Mouse (Mus musculus) hindbrain, postnatal 0 days (tissue): ENCODE results near the gene Yy1. TPM values are rescaled to one million over a fixed set of nuclear protein-coding genes. Genes with fewer than 3 reads are reported as not detected.
A peak's percentile ranks its signal among the peaks of the same experiment; 100 is the strongest.

Experiments
- ATAC-seq: fragments of 200-750 bp; cut with Nextera tagmentation; 2 replicates; pipeline ENCODE4 v1.8.0; 2017; ENCODE audit warnings: mild to moderate bottlenecking, moderate TSS enrichment, moderate library complexity
- DNase-seq: peaks from one replicate; pipeline ENCODE4 v3.0.0-alpha.2; 2015; ENCODE audit warnings: low spot score
- H3K27ac ChIP-seq: fragments of 300-500 bp; sonication (generic); 2 replicates; pipeline ENCODE4 v1.5.1; 2014; ENCODE audit warnings: mild to moderate bottlenecking
- H3K27me3 ChIP-seq: fragments of 300-500 bp; sonication (generic); 2 replicates; pipeline ENCODE4 v1.6.1; 2014; ENCODE audit warnings: low read length, mixed read lengths; ENCODE audit not compliant: insufficient read depth
- H3K36me3 ChIP-seq: fragments of 300-500 bp; sonication (generic); 2 replicates; pipeline ENCODE4 v1.6.1; 2014; ENCODE audit warnings: low read length, mixed read lengths; ENCODE audit not compliant: insufficient read depth
- H3K4me1 ChIP-seq: fragments of 300-500 bp; sonication (generic); 2 replicates; pipeline ENCODE4 v1.6.1; 2014; ENCODE audit warnings: antibody characterized with exemption, low read length, mixed read lengths; ENCODE audit not compliant: insufficient read depth
- H3K4me2 ChIP-seq: fragments of 300-500 bp; sonication (generic); 2 replicates; pipeline ENCODE4 v1.6.1; 2014; ENCODE audit warnings: low read depth, mild to moderate bottlenecking, low read length, moderate library complexity, mixed read lengths
- H3K4me3 ChIP-seq: fragments of 300-500 bp; sonication (generic); 2 replicates; pipeline ENCODE4 v1.5.1; 2014; ENCODE audit warnings: low read length
- H3K9ac ChIP-seq: fragments of 300-500 bp; sonication (generic); replicated peaks from 2 replicates; pipeline ENCODE4 v1.6.1; 2014; ENCODE audit warnings: mild to moderate bottlenecking, low read length, moderate library complexity, mixed read lengths
- H3K9me3 ChIP-seq: fragments of 300-500 bp; sonication (generic); 2 replicates; pipeline ENCODE4 v1.6.1; 2016; ENCODE audit warnings: low read length, mixed read lengths
- CTCF ChIP-seq: IDR thresholded peaks from 2 replicates; pipeline ENCODE4 v1.5.1; 2016; ENCODE audit warnings: antibody characterized with exemption, control low read depth, low read depth
- WGBS: fragments of 180-500 bp; shearing (Covaris S2); extraction: QIAGEN DNeasy Blood & Tissue Kit; methylation state at CpG from one replicate; pipeline ENCODE4 v1.1.7; 2014; 5-methylcytosine and 5-hydroxymethylcytosine counted together
- polyA plus RNA-seq: library from polyadenylated mRNA; unstranded; fragments of >200 nt; fragmentation: Nextera tagmentation; extraction: Ambion mirVana; gene quantifications from 2 replicates; pipeline ENCODE4 v1.2.1, GENCODE M21; 2015
- total RNA-seq: library from RNA; depleted of rRNA; stranded (reverse); fragments of >200 nt; gene quantifications from 2 replicates; pipeline ENCODE4 v1.2.3, GENCODE M21; 2014

The Yy1 gene
- total and polyA plus RNA-seq, 2 experiments from 2014 or later, result 7.9 to 30.2 TPM

GRCm38 (mm10) chr12:108810309-108810708, 17.5 kb downstream of the Yy1 start:
- H3K4me3 ChIP-seq, result no peak overlapping the region
- no peaks in the 10 kb centered on the region for H3K4me1 ChIP-seq
- H3K36me3 ChIP-seq, result no peaks in the 10 kb centered on the region; the same call in 1 of the 2 replicates
- H3K9ac ChIP-seq, result no peak overlapping the region
- ATAC-seq, result no peak
- H3K4me2 ChIP-seq, result no peak overlapping the region
- no peak overlapping the region for H3K27ac ChIP-seq
- DNase-seq, result no peak
- WGBS, result 88% methylated on average over 7 of the region's 7 CpGs
- TF ChIP-seq CTCF, result no peak
- H3K27me3 ChIP-seq, result no peaks in the 10 kb centered on the region
- no peaks in the 10 kb centered on the region for H3K9me3 ChIP-seq

GRCm38 (mm10) chr12:108811133-108811532, 18.4 kb downstream of the Yy1 start:
- ATAC-seq (no peak), DNase-seq (peak; percentile 49)
- WGBS, result 51% methylated on average over 2 of the region's 2 CpGs

GRCm38 (mm10) chr12:108812463-108812862, 19.7 kb downstream of the Yy1 start:
- Histone ChIP-seq H3K4me1 (no peaks in the 10 kb centered on the region), H3K9ac (no peak overlapping the region), H3K27ac (no peak overlapping the region), H3K4me2 (no peak overlapping the region), H3K9me3 (no peaks in the 10 kb centered on the region), H3K4me3 (no peak overlapping the region), H3K27me3 (no peaks in the 10 kb centered on the region), H3K36me3 (no peaks in the 10 kb centered on the region; the same call in 1 of the 2 replicates)
- 84% methylated on average over 6 of the region's 6 CpGs for WGBS
- TF ChIP-seq CTCF, result no peak
- DNase-seq (no peak), ATAC-seq (no peak)

More at GRCm38 (mm10) chr12:108811133-108811532, 18.4 kb downstream of the Yy1 start:
- H3K4me3 ChIP-seq, result no peak overlapping the region
- no peak overlapping the region for H3K9ac ChIP-seq
- peak; percentile 67 for TF ChIP-seq CTCF
- 0 out of 2 replicates have a peak overlapping the region, but pooled peaks have one; percentile 1 for H3K27ac ChIP-seq
- H3K4me1 ChIP-seq, result no peaks in the 10 kb centered on the region
- no peaks in the 10 kb centered on the region; the same call in 1 of the 2 replicates for H3K36me3 ChIP-seq
- no peaks in the 10 kb centered on the region for H3K9me3 ChIP-seq
- H3K4me2 ChIP-seq, result no peak overlapping the region
- H3K27me3 ChIP-seq, result no peaks in the 10 kb centered on the region

GRCm38 (mm10) chr12:108814470-108814869, 21.7 kb downstream of the Yy1 start:
- WGBS, result 94% methylated on average over 6 of the region's 6 CpGs

GRCm38 (mm10) chr12:108816569-108816968, 23.8 kb downstream of the Yy1 start:
- no peaks in the 10 kb centered on the region for H3K4me1 ChIP-seq
- no peaks in the 10 kb centered on the region for H3K9me3 ChIP-seq
- 74% methylated on average over 11 of the region's 11 CpGs for WGBS
- no peak for TF ChIP-seq CTCF
- no peaks in the 10 kb centered on the region; the same call in 1 of the 2 replicates for H3K36me3 ChIP-seq
- no peak overlapping the region for H3K27ac ChIP-seq
- H3K4me3 ChIP-seq, result no peak overlapping the region
- H3K9ac ChIP-seq, result no peak overlapping the region
- DNase-seq, result no peak
- H3K4me2 ChIP-seq, result no peak overlapping the region
- H3K27me3 ChIP-seq, result no peaks in the 10 kb centered on the region
- no peak for ATAC-seq

More at GRCm38 (mm10) chr12:108814470-108814869, 21.7 kb downstream of the Yy1 start:
- H3K27ac ChIP-seq, result no peak overlapping the region
- ATAC-seq (no peak), DNase-seq (no peak)
- H3K4me3 ChIP-seq, result no peak overlapping the region
- no peaks in the 10 kb centered on the region for H3K9me3 ChIP-seq
- no peaks in the 10 kb centered on the region for H3K27me3 ChIP-seq
- H3K36me3 ChIP-seq, result no peaks in the 10 kb centered on the region; the same call in 1 of the 2 replicates
- no peak for TF ChIP-seq CTCF
- no peak overlapping the region for H3K4me2 ChIP-seq
- H3K9ac ChIP-seq, result no peak overlapping the region
- H3K4me1 ChIP-seq, result no peaks in the 10 kb centered on the region

GRCm38 (mm10) chr12:108820461-108820860, 27.7 kb downstream of the Yy1 start:
- no peak overlapping the region for H3K4me3 ChIP-seq
- H3K27ac ChIP-seq, result no peak overlapping the region
- no peaks in the 10 kb centered on the region for H3K4me1 ChIP-seq
- DNase-seq (no peak), ATAC-seq (no peak)
- no peaks in the 10 kb centered on the region for H3K9me3 ChIP-seq
- no peak overlapping the region for H3K4me2 ChIP-seq
- no peak for TF ChIP-seq CTCF
- H3K27me3 ChIP-seq, result no peaks in the 10 kb centered on the region
- WGBS, result 80% methylated on average over 4 of the region's 4 CpGs
- H3K9ac ChIP-seq, result no peak overlapping the region
- H3K36me3 ChIP-seq, result no peaks in the 10 kb centered on the region

- Histone ChIP-seq H3K27me3 (no peaks in the 10 kb centered on the region), H3K4me1 (no peaks in the 10 kb centered on the region)
- ATAC-seq, result no peak
These were observed 30.3 kb downstream of the Yy1 start for GRCm38 (mm10) chr12:108823036-108823435.

More at GRCm38 (mm10) chr12:108823036-108823435, 30.3 kb downstream of the Yy1 start:
- H3K36me3 ChIP-seq, result no peaks in the 10 kb centered on the region
- H3K4me3 ChIP-seq, result no peak overlapping the region
- TF ChIP-seq CTCF, result no peak
- no peak overlapping the region for H3K9ac ChIP-seq
- H3K9me3 ChIP-seq, result no peaks in the 10 kb centered on the region
- 65% methylated on average over 8 of the region's 8 CpGs for WGBS
- no peak overlapping the region for H3K27ac ChIP-seq
- H3K4me2 ChIP-seq, result no peak overlapping the region
- no peak for DNase-seq
